Mouse (Mus musculus) ES-E14 (cell line): ENCODE results near the gene Hspa1a. TPM values are rescaled to one million over a fixed set of nuclear protein-coding genes. Genes with fewer than 3 reads are reported as not detected.

Source experiments
- DNase-seq: peaks from one replicate; pipeline ENCODE4 v3.0.0-alpha.2; 2013; ENCODE audit warnings: low read depth, low spot score
- H3K27ac ChIP-seq: 2 replicates; pipeline ENCODE4 v1.5.1; 2012; ENCODE audit warnings: low read depth, mild to moderate bottlenecking, low read length, moderate library complexity, mixed read lengths; ENCODE audit not compliant: poor library complexity, insufficient read depth, severe bottlenecking
- H3K36me3 ChIP-seq: 2 replicates; pipeline ENCODE4 v1.6.1; 2012; ENCODE audit warnings: mild to moderate bottlenecking, low read length, moderate library complexity, mixed read lengths; ENCODE audit not compliant: control insufficient read depth, poor library complexity, insufficient read depth, severe bottlenecking
- H3K4me1 ChIP-seq, 2 experiments: fragments of 150-350 bp in 1 of 2; sonication (generic) in 1 of 2; 2 replicates each; pipeline ENCODE4 v1.6.1; 2012; ENCODE audit warnings: low read length in 2 of 2, mild to moderate bottlenecking in 1 of 2, mixed read lengths in 1 of 2; ENCODE audit not compliant: control insufficient read depth in 2 of 2, insufficient read depth in 2 of 2, poor library complexity in 1 of 2
- H3K4me3 ChIP-seq, 2 experiments: fragments of 150-350 bp in 1 of 2; sonication (generic) in 1 of 2; 2 replicates each; pipeline ENCODE4 v1.5.1; 2012; ENCODE audit warnings: low read length in 2 of 2, low read depth in 1 of 2, mild to moderate bottlenecking in 1 of 2, mixed read lengths in 1 of 2; ENCODE audit not compliant: insufficient read depth in 1 of 2, poor library complexity in 1 of 2, severe bottlenecking in 1 of 2
- H3K9ac ChIP-seq: 2 replicates; pipeline ENCODE4 v1.6.1; 2012; ENCODE audit warnings: low read depth, mild to moderate bottlenecking, low read length, mixed read lengths; ENCODE audit not compliant: poor library complexity, insufficient read depth, severe bottlenecking
- H3K9me3 ChIP-seq: fragments of 150-350 bp; sonication (generic); 2 replicates; pipeline ENCODE4 v1.6.1; 2012; ENCODE audit warnings: low read depth, mild to moderate bottlenecking, low read length; ENCODE audit not compliant: control insufficient read depth, insufficient read depth
- CHD2 ChIP-seq: IDR thresholded peaks from 2 replicates; pipeline ENCODE4 v1.6.1; 2014; ENCODE audit warnings: mild to moderate bottlenecking, low read depth, low read length, inconsistent platforms
- HCFC1 ChIP-seq: IDR thresholded peaks from 2 replicates; pipeline ENCODE4 v1.6.1; 2012; ENCODE audit warnings: low read length, inconsistent platforms, borderline replicate concordance; ENCODE audit not compliant: insufficient read depth
- MAFK ChIP-seq: IDR thresholded peaks from 2 replicates; pipeline ENCODE4 v1.6.1; 2014; ENCODE audit warnings: mild to moderate bottlenecking, low read depth, low read length, inconsistent platforms; ENCODE audit not compliant: insufficient read depth
- ZC3H11A ChIP-seq: IDR thresholded peaks from 2 replicates; pipeline ENCODE4 v1.6.1; 2012; ENCODE audit warnings: low read depth, mild to moderate bottlenecking, inconsistent platforms, low read length, borderline replicate concordance
- ZNF384 ChIP-seq: IDR thresholded peaks from 2 replicates; pipeline ENCODE4 v1.6.1; 2012; ENCODE audit warnings: low read depth, low read length, inconsistent platforms
- in situ Hi-C, 2 experiments: fragments of 600-800 bp; cut with MboI; formaldehyde crosslinking; loops; one replicate each; pipeline ENCODE4 v1.15.1; 2025; ENCODE audit warnings: low sequenced_read_pairs in 2 of 2, inconsistent platforms in 1 of 2; ENCODE audit not compliant: unreplicated experiment in 2 of 2
- total RNA-seq: library from RNA; depleted of rRNA; stranded (reverse); fragments of 300-350 nt; gene quantifications from 2 replicates; pipeline ENCODE4 v1.2.3, GENCODE M21; 2012

The Hspa1a gene
- total RNA-seq, 1 experiment: 5.9 TPM

GRCm38 (mm10) chr17:35003022-35003838, 31.3 kb upstream of the Hspa1a start:
- H3K36me3 ChIP-seq: peaks cover 36% of the 10 kb centered on the region

DNA sequence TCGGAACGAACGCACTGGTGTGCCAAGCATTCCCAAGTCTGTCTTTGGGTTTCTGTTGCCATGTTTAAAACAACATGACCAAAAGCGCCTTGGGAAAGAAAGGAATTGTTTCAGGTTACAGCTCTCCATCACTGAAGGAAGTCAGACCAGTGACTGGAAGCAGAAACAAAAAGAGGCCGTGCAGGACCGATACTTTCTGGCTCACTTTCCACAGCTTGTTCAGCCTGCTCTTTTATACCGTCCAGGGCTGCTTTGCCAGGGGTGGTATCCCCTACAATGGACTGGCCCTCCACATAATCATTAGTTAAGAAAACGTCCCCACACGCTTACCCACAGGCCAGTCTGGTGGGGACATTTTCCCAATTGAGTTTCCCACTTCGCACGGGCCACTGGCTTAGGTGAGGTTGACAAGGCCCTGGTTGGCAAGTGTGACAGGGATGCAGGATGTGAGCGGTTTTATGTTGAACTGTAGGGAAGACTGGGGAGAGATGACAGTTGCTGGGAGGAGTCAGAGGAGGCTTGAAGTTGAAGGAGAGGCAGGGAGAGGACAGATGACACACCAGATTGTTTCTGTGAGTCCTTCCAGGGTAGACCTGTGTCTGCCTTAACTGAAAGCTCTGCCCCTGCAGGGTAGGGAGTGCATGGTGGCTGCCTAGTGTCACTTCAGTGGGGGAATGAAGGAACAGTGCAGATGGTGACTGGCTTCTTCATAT, 30.4 kb upstream of the Hspa1a start:
- no peak for DNase-seq
- H3K36me3 ChIP-seq: peaks cover 35% of the 10 kb centered on the region
- in situ Hi-C loops: loop anchor here in 1 of 2 experiments (25.0 kb wide), 1 partner anchor 110 kb away; the partner anchor contains the start of genes Csnk2b, Gpank1, Ly6g5b and Ly6g5c
- TF ChIP-seq ZNF384 (no peak), CHD2 (no peak), MAFK (no peak), HCFC1 (no peak), ZC3H11A (no peak)
- H3K27ac ChIP-seq: no peak overlapping the region
- peak overlapping the region; percentile 69 to 80 for H3K4me3 ChIP-seq
- H3K9ac ChIP-seq: peak overlapping the region; percentile 93
- peaks cover 11 to 19% of the 10 kb centered on the region in 2 experiments for H3K4me1 ChIP-seq
- H3K9me3 ChIP-seq: no peaks in the 10 kb centered on the region

More at GRCm38 (mm10) chr17:35003022-35003838, 31.3 kb upstream of the Hspa1a start:
- Histone ChIP-seq H3K4me1 (peaks cover 11 to 19% of the 10 kb centered on the region in 2 experiments), H3K9me3 (no peaks in the 10 kb centered on the region), H3K27ac (no peak overlapping the region), H3K4me3 (peak overlapping the region in 1 of 2 experiments; percentile 69; a peak in 2 of 4 replicates), H3K9ac (no peak overlapping the region; the same call in 1 of the 2 replicates)
- TF ChIP-seq ZNF384 (no peak), HCFC1 (no peak), CHD2 (no peak), MAFK (no peak), ZC3H11A (no peak)
- no peak for DNase-seq
- in situ Hi-C loops: loop anchor here in 1 of 2 experiments (25.0 kb wide), 1 partner anchor 109 kb away; the partner anchor contains the start of genes Csnk2b, Gpank1, Ly6g5b and Ly6g5c

DNA sequence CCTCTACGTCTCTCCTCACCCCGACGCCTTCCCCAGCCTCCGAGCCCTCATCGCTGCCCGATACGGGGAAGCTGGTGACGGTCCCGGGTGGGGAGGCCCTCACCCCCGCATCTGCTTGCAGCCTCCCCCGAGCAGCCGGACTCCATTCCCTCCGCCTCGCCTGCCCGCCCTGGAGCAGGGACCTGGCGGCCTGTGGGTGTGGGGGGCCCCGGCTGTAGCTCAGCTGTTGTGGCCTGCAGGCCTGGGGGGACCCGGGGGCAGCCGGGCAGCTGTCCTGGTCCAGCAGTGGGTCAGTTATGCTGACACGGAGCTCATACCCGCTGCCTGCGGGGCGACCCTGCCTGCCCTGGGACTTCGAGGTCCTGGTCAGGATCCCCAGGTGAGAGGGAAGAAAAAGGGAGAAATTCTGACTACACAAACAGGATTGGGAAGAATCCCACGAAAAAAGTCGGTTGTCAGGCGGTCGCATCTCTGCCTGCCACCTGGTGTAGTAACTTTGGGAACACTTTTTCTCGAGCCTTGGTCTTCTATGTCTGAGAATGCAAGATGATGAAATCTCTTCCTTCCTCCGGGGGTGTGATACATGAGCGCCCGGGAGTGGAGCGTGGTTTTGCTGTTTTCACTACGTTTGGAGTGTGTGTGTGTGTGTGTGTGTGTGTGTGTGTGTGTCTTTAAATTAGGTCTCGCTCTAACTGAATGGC, 29.6 kb upstream of the Hspa1a start:
- H3K4me3 ChIP-seq: peak overlapping the region; percentile 69 to 80
- no peaks in the 10 kb centered on the region for H3K9me3 ChIP-seq
- H3K36me3 ChIP-seq: peaks cover 32% of the 10 kb centered on the region
- TF ChIP-seq HCFC1: no peak
- TF ChIP-seq ZC3H11A: no peak
- peak overlapping the region; percentile 85 for H3K27ac ChIP-seq
- H3K9ac ChIP-seq: peak overlapping the region; percentile 93
- H3K4me1 ChIP-seq: peaks cover 13 to 22% of the 10 kb centered on the region in 2 experiments
- in situ Hi-C loops: loop anchor here in 1 of 2 experiments (25.0 kb wide), 1 partner anchor 111 kb away; the partner anchor contains the start of genes Csnk2b, Gpank1, Ly6g5b and Ly6g5c
- DNase-seq: no peak
